Mouse (Mus musculus): ENCODE data around the gene Vsig2.

GRCm38 (mm10) chr9:37546889-37547288 lies 7.8 kb downstream of the Vsig2 start:
- no peak; the same call in 1 of the 2 replicates for TF ChIP-seq CTCF (conservative IDR thresholded peaks at IDR 0.05; ENCODE audit: low read length)
- no peak for TF ChIP-seq POU5F1 (IDR thresholded peaks at IDR 0.05; ENCODE audit: borderline replicate concordance, low read length)
